ENCODE assay signal across 16 mouse cellular contexts in the genomic region with DNA sequence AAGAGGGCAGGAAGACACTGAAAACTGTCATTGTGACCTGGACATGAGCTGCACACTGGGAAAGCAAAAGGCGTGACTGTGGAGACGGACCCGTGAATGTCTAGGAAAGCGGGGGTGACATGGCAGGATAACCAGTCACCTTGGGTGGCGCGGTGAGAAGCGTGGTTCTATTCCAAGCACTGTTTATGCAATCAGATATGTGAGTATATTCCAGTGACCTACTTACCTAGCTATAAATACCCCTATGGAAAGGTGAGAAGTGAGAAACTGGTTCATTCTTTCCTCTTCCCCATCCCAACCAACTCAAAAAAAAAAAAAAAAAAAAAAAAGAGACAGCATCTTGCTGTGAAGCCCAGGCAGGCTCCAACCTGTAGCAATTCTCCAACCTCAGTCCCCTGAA. TPM values are rescaled to one million over a fixed set of nuclear protein-coding genes. Genes with fewer than 3 reads are reported as not detected.
DNase-seq lines count a peak whose midpoint lies in the region; ATAC-seq lines count a peak whose summit lies in the region.
"Had no signal": no experiment of that assay in that cellular context is flagged by ENCODE, and none has a peak within 500 bp of the region (broad histone marks: within the 10 kb centered on the region; RNA-seq: fewer than 3 reads in every experiment).

No protein-coding gene starts in this region.

- peak; percentile 12 for DNase-seq in cerebellum, adult 11-12 months
- DNase-seq in cerebellum, postnatal 10 days = no peak
- DNase-seq in heart, embryonic 10.5 days (ENCODE audit: low spot score) = no peak
- peak; percentile 45 for DNase-seq in cerebellum, adult 9-10 months
- no peak for DNase-seq in right cerebral cortex, adult 18-20 months
- DNase-seq in right cerebral cortex, postnatal 25 days = no peak
- DNase-seq: adrenal gland, postnatal 10 days; lung, postnatal 14 days; spleen, adult 18-20 months had no signal

- H3K4me3 ChIP-seq in heart, embryonic 16.5 days (ENCODE audit: low read length) = no peak overlapping the region
- H3K4me3 ChIP-seq in heart, embryonic 10.5 days = no peak overlapping the region
- H3K4me3 ChIP-seq in liver, embryonic 15.5 days (replicated peaks) = no peak overlapping the region
- H3K4me3 ChIP-seq: heart, adult 2 months; midbrain, embryonic 13.5 days; stomach, embryonic 15.5 days had no signal

- no peak for ATAC-seq in heart, embryonic 16.5 days (replicated peaks; ENCODE audit: extremely low read depth, insufficient read depth, low FRiP score)
- no peak for ATAC-seq in liver, embryonic 15.5 days (ENCODE audit: insufficient read depth)
- ATAC-seq: intestine, embryonic 16.5 days; midbrain, embryonic 13.5 days had no signal

- H3K36me3 ChIP-seq in heart, embryonic 16.5 days (ENCODE audit: control insufficient read depth, insufficient read depth) = no peaks in the 10 kb centered on the region
- H3K36me3 ChIP-seq in heart, embryonic 10.5 days = no peaks in the 10 kb centered on the region
- H3K36me3 ChIP-seq in liver, embryonic 15.5 days (replicated peaks) = no peaks in the 10 kb centered on the region
- H3K36me3 ChIP-seq: midbrain, embryonic 13.5 days; stomach, embryonic 15.5 days had no signal

- 65% methylated on average over 7 of the region's 7 CpGs for WGBS in heart, embryonic 16.5 days
- WGBS in heart, embryonic 10.5 days = 81% methylated on average over 7 of the region's 7 CpGs
- 82% methylated on average over 7 of the region's 7 CpGs for WGBS in liver, embryonic 15.5 days (ENCODE audit: insufficient replicate concordance)

- H3K9ac ChIP-seq in heart, embryonic 16.5 days (ENCODE audit: low read length) = no peak overlapping the region
- H3K9ac ChIP-seq in liver, embryonic 15.5 days = no peak overlapping the region
- H3K9ac ChIP-seq: hindbrain, embryonic 14.5 days; midbrain, embryonic 13.5 days; stomach, embryonic 15.5 days had no signal

- no peak overlapping the region for H3K4me2 ChIP-seq in heart, embryonic 16.5 days (ENCODE audit: low read depth, low read length)
- H3K4me2 ChIP-seq in liver, embryonic 15.5 days = peak overlapping the region; percentile 43; the same call in 1 of the 2 replicates
- H3K4me2 ChIP-seq: hindbrain, embryonic 14.5 days; midbrain, embryonic 13.5 days; stomach, embryonic 15.5 days had no signal

- no peaks in the 10 kb centered on the region for H3K27me3 ChIP-seq in heart, embryonic 16.5 days (ENCODE audit: control insufficient read depth, insufficient read depth, low read length)
- no peaks in the 10 kb centered on the region for H3K27me3 ChIP-seq in heart, embryonic 10.5 days (ENCODE audit: insufficient read depth, poor library complexity, severe bottlenecking)
- H3K27me3 ChIP-seq in liver, embryonic 15.5 days = no peaks in the 10 kb centered on the region
- H3K27me3 ChIP-seq: midbrain, embryonic 13.5 days; stomach, embryonic 15.5 days had no signal

- H3K27ac ChIP-seq in heart, embryonic 16.5 days (ENCODE audit: low read length) = peak overlapping the region; percentile 15; the same call in 1 of the 2 replicates
- H3K27ac ChIP-seq in heart, embryonic 10.5 days = no peak overlapping the region
- peak overlapping the region; percentile 29; the same call in 1 of the 2 replicates for H3K27ac ChIP-seq in liver, embryonic 15.5 days (replicated peaks)
- H3K27ac ChIP-seq: heart, adult 2 months; hindbrain, embryonic 14.5 days; midbrain, embryonic 13.5 days; stomach, embryonic 15.5 days had no signal

- H3K4me1 ChIP-seq in heart, embryonic 16.5 days (ENCODE audit: control insufficient read depth, insufficient read depth, low read length) = no peaks in the 10 kb centered on the region
- peaks cover 12% of the 10 kb centered on the region for H3K4me1 ChIP-seq in heart, embryonic 10.5 days
- peaks cover 49% of the 10 kb centered on the region for H3K4me1 ChIP-seq in liver, embryonic 15.5 days (replicated peaks)
- H3K4me1 ChIP-seq: midbrain, embryonic 13.5 days; stomach, embryonic 15.5 days had no signal

- H3K9me3 ChIP-seq in heart, embryonic 16.5 days (replicated peaks; ENCODE audit: control insufficient read depth, low read length) = no peaks in the 10 kb centered on the region
- no peaks in the 10 kb centered on the region for H3K9me3 ChIP-seq in heart, embryonic 10.5 days
- H3K9me3 ChIP-seq in liver, embryonic 15.5 days (replicated peaks) = no peaks in the 10 kb centered on the region
- H3K9me3 ChIP-seq: midbrain, embryonic 13.5 days; stomach, embryonic 15.5 days had no signal

RNA-seq across cellular contexts. Expression of a gene that starts 58.7 kb away (rescaled TPM):
- 19.9 and 21.5 TPM in 2 replicates for polyA plus RNA-seq in heart, embryonic 16.5 days (2015; fragmentation: Nextera tagmentation; extraction: Ambion mirVana)
- polyA plus RNA-seq in heart, embryonic 10.5 days (2016; fragmentation: Nextera tagmentation; extraction: Ambion mirVana) = 24.9 and 25.8 TPM in 2 replicates
- 14.7 and 16.2 TPM in 2 replicates for polyA plus RNA-seq in liver, embryonic 15.5 days (2015; fragmentation: Nextera tagmentation; extraction: Ambion mirVana)

RNA-seq across cellular contexts. Expression of a gene that starts 58.9 kb away (rescaled TPM):
- polyA plus RNA-seq in heart, embryonic 16.5 days (2015; fragmentation: Nextera tagmentation; extraction: Ambion mirVana) = 10.1 and 15.1 TPM in 2 replicates
- polyA plus RNA-seq in heart, embryonic 10.5 days (2016; fragmentation: Nextera tagmentation; extraction: Ambion mirVana) = 14.6 and 15.7 TPM in 2 replicates
- 7.6 and 8.5 TPM in 2 replicates for polyA plus RNA-seq in liver, embryonic 15.5 days (2015; fragmentation: Nextera tagmentation; extraction: Ambion mirVana)

Comparison
In these comparisons a context has a peak if more than half of its experiments do, and no peak if none do; other contexts are left out.
1. DNase-seq: peak in cerebellum, adult 11-12 months (single experiment) and cerebellum, adult 9-10 months (single experiment); none in cerebellum, postnatal 10 days (0 of 2), heart, embryonic 10.5 days (single experiment), right cerebral cortex, adult 18-20 months (single experiment) and right cerebral cortex, postnatal 25 days (single experiment).